Mouse (Mus musculus) lung, adult 2 months (tissue): ENCODE measurements around the gene Fes. TPM values are rescaled to one million over a fixed set of nuclear protein-coding genes. Genes with fewer than 3 reads are reported as not detected.
A peak's percentile ranks its signal among the peaks of the same experiment; 100 is the strongest.

Experiments
- DNase-seq: peaks from one replicate; pipeline ENCODE4 v3.0.0; 2022
- H3K4me1 ChIP-seq: fragments of 200-500 bp; 2 replicates; pipeline ENCODE4 v1.6.1; 2011; ENCODE audit warnings: low read length; ENCODE audit not compliant: control insufficient read depth, insufficient read depth
- H3K4me3 ChIP-seq: fragments of 200-500 bp; replicated peaks from 2 replicates; pipeline ENCODE3; 2011; ENCODE audit warnings: low read depth, mild to moderate bottlenecking, control low read depth, low read length; ENCODE audit errors: extremely low read depth
- CTCF ChIP-seq: fragments of 200-500 bp; IDR thresholded peaks from 2 replicates; pipeline ENCODE4 v1.5.1; 2011; ENCODE audit warnings: mild to moderate bottlenecking, low read length, control low read depth; ENCODE audit not compliant: insufficient read depth
- POLR2A ChIP-seq: fragments of 200-500 bp; IDR thresholded peaks from 2 replicates; pipeline ENCODE4 v1.6.1; 2011; ENCODE audit warnings: low read depth, mild to moderate bottlenecking, control low read depth, low read length, borderline replicate concordance; ENCODE audit errors: extremely low read depth
- WGBS: fragments of 180-500 bp; shearing (Covaris S2); methylation state at CpG from one replicate; pipeline ENCODE4 v1.1.7; 2018; 5-methylcytosine and 5-hydroxymethylcytosine counted together
- polyA plus RNA-seq: library from polyadenylated mRNA; depleted of rRNA; stranded (reverse); fragments of >200 nt; gene quantifications from 2 replicates; pipeline ENCODE4 v1.2.3, GENCODE M21; 2012

Fes gene
- polyA plus RNA-seq, 1 experiment: 60.1 TPM

- Histone ChIP-seq H3K4me3 (no peak overlapping the region), H3K4me1 (peaks cover 3% of the 10 kb centered on the region; the same call in 1 of the 2 replicates)
- no peak for DNase-seq
- WGBS: 66% methylated on average over 9 of the region's 9 CpGs
- no peak for TF ChIP-seq POLR2A
- TF ChIP-seq CTCF: no peak
These were observed 20.0 kb upstream of the Fes start for GRCm38 (mm10) chr7:80407712-80408111.

- no peak for TF ChIP-seq POLR2A
- no peak for TF ChIP-seq CTCF
- H3K4me1 ChIP-seq: peaks cover 3% of the 10 kb centered on the region; the same call in 1 of the 2 replicates
- WGBS: 78% methylated on average over 3 of the region's 3 CpGs
- DNase-seq: no peak
- no peak overlapping the region for H3K4me3 ChIP-seq
These were observed 18.4 kb upstream of the Fes start for GRCm38 (mm10) chr7:80406186-80406585.

DNA sequence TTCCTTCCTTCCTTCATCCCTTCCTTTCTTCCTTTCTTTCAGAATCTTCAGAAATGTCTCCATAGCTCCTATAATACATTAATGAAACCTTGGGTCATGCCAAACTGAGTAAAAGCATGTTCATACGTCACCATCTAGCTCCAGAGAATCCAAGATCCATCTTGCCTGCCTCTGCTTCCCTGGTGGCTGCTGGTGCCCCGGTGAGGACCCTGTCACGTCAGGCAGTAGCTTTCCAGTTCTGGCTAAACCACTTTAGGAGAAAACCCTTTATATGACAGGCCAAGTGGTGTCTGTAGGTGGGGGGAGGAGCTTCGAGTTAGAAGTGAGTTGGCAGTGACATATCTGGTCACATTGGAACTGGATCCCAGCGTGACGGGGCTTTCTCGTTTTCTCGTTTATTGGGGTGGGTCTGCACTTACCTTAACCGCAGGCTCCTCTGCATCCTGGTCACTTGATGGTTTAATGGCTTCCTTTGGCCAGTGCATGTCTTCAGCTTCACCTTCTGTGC, 17.5 kb upstream of the Fes start, which contains the start of gene Furin:
Gene Furin, minus strand, starts transcription at position 249 of the 508 bp plus-strand sequence.
- peak within 1 kb of the TSS; percentile 19 for H3K4me3 ChIP-seq
- 70% methylated on average over 9 of the region's 9 CpGs for WGBS

GRCm38 (mm10) chr7:80404101-80404894, 16.6 kb upstream of the Fes start:
- peak overlapping the region; percentile 19 for H3K4me3 ChIP-seq
- peaks cover 8% of the 10 kb centered on the region; the same call in 1 of the 2 replicates for H3K4me1 ChIP-seq
- DNase-seq: no peak
- TF ChIP-seq CTCF: no peak
- TF ChIP-seq POLR2A: no peak; the same call in 1 of the 2 replicates
- 53% methylated on average over 7 of the region's 7 CpGs for WGBS

More for the DNA sequence above, 17.5 kb upstream of the Fes start, which contains the start of gene Furin:
- TF ChIP-seq POLR2A: peak; percentile 35; the same call in 1 of the 2 replicates
- TF ChIP-seq CTCF: no peak
- DNase-seq: no peak
- peaks cover 6% of the 10 kb centered on the region; the same call in 1 of the 2 replicates for H3K4me1 ChIP-seq

GRCm38 (mm10) chr7:80403551-80403950, 15.8 kb upstream of the Fes start:
- TF ChIP-seq POLR2A (no peak; the same call in 1 of the 2 replicates), CTCF (no peak)
- WGBS: 11% methylated on average over 9 of the region's 9 CpGs
- DNase-seq: peak; percentile 56
- H3K4me1 ChIP-seq: peaks cover 13% of the 10 kb centered on the region; the same call in 1 of the 2 replicates
- no peak overlapping the region for H3K4me3 ChIP-seq

GRCm38 (mm10) chr7:80402651-80403321, 15.0 kb upstream of the Fes start:
- 12% methylated on average over 89 of the region's 92 CpGs for WGBS
- H3K4me3 ChIP-seq: peak overlapping the region; percentile 75
- peak; percentile 66 for DNase-seq
- peaks cover 13% of the 10 kb centered on the region; the same call in 1 of the 2 replicates for H3K4me1 ChIP-seq
- TF ChIP-seq POLR2A (no peak; the same call in 1 of the 2 replicates), CTCF (no peak)

- TF ChIP-seq POLR2A (no peak), CTCF (no peak)
- peak; percentile 62 for DNase-seq
- Histone ChIP-seq H3K4me3 (peak overlapping the region; percentile 56), H3K4me1 (peaks cover 13% of the 10 kb centered on the region; the same call in 1 of the 2 replicates)
- WGBS: 1% methylated on average over 102 of the region's 102 CpGs
These were observed 14.3 kb upstream of the Fes start for GRCm38 (mm10) chr7:80401860-80402641.

- WGBS: 9% methylated on average over 5 of the region's 5 CpGs
- no peak for TF ChIP-seq CTCF
- TF ChIP-seq POLR2A: no peak
These were observed 13.5 kb upstream of the Fes start for GRCm38 (mm10) chr7:80401041-80401859.

More at GRCm38 (mm10) chr7:80401041-80401859, 13.5 kb upstream of the Fes start:
- Histone ChIP-seq H3K4me1 (peaks cover 13% of the 10 kb centered on the region; the same call in 1 of the 2 replicates), H3K4me3 (peak overlapping the region; percentile 56)
- DNase-seq: no peak
